Mouse (Mus musculus) lung, postnatal 10 days (tissue): Measurements from ENCODE around the gene Gm3476.
A peak's percentile ranks its signal among the peaks of the same experiment; 100 is the strongest.
"Not testable (repeated sequence)": the region's sequence is repeated elsewhere in the genome, so short reads cannot be mapped to it uniquely, and the experiment has no call there.

ENCODE experiments used
- DNase-seq: peaks from one replicate; pipeline ENCODE4 v3.0.0; 2021

Gm3476 gene

GRCm38 (mm10) chr14:6125707-6126106 is at the start of gene Gm3476:
Gene Gm3476 (minus strand): TSS chr14:6125807.
- not testable (repeated sequence) for DNase-seq

- not testable (repeated sequence) for DNase-seq
Measured at GRCm38 (mm10) chr14:6163538-6163937, 37.9 kb upstream of the Gm3476 start.

- DNase-seq: not testable (repeated sequence)
Measured at GRCm38 (mm10) chr14:6161085-6161484, 35.5 kb upstream of the Gm3476 start.

DNA sequence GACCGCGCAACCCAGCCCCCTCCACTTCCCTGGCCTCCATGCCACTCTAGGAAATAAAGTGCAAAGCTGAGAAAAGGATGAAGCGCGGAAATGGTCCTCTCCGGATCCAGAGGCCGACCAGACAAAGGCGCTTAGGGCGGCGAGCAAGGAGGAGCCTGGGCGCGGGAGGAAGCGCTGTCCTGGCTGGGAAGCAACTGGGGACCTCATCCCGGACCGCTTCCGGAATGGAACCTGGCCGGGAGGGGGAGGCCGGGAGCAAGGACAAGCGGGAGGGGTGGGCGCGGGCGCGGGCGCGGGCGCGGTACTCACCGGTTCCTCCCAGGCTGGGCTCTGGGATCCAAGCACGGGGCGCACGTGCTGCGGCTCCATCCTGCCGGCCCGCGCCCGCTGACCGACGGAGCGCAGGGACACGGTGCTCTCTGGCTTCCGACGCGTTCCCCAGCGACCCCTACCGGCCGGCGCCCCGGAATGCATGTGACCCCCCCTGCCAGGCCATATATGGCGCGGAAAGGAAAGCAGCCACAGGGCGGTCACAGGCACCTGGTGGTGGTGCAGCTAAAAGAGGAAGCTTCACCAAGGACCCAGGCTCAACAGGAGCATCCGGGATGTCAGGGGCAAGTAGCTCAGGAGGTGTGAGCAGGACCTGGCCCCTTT is 17.2 kb downstream of the Gm3476 start, which contains the start of gene Gm3468:
Gene Gm3468 (minus strand): TSS at position 394 of the 654 bp plus-strand sequence.
- peak; percentile 64 for DNase-seq

- DNase-seq: not testable (repeated sequence)
Measured at GRCm38 (mm10) chr14:6107500-6107899, 18.1 kb downstream of the Gm3476 start.

- DNase-seq: not testable (repeated sequence)
Measured at GRCm38 (mm10) chr14:6093842-6094241, 31.8 kb downstream of the Gm3476 start, which contains the start of gene Gm8206. Gene Gm8206 (minus strand): TSS chr14:6093942.

GRCm38 (mm10) chr14:6058167-6058566 is 67.4 kb downstream of the Gm3476 start, which contains the start of gene Gm6337:
Gene Gm6337 (minus strand): TSS chr14:6058267.
- not testable (repeated sequence) for DNase-seq
